Mouse (Mus musculus): Measurements from ENCODE around the gene Ears2. TPM values are rescaled to one million over a fixed set of nuclear protein-coding genes. Genes with fewer than 3 reads are reported as not detected.

Ears2 gene
- polyA plus RNA-seq (2014; fragmentation: Illumina TruSeq; extraction: RNeasy Lipid Tissue Mini Kit (QIAGEN cat#74804); ENCODE audit: low read depth, low replicate concordance), result 1.8 TPM

GRCm38 (mm10) chr7:122066945-122067516 lies at the start of gene Ears2, which contains the start of gene Ubfd1:
Gene Ears2 (minus strand): TSS chr7:122067263.
Gene Ubfd1 (plus strand): TSS chr7:122067175.

GRCm38 (mm10) chr7:122101747-122102244 lies 34.7 kb upstream of the Ears2 start, which contains the start of gene Ndufab1:
Gene Ndufab1 (minus strand): TSS chr7:122101886.

GRCm38 (mm10) chr7:122020667-122021354 lies 46.3 kb downstream of the Ears2 start, which contains the start of gene Gga2:
Gene Gga2 (minus strand): TSS chr7:122021222.

Other genes with a start within 250 kb of the Ears2 start
- gene Scnn1b, start 202.2 kb downstream of the Ears2 start, polyA plus RNA-seq (2014; fragmentation: Illumina TruSeq; extraction: RNeasy Lipid Tissue Mini Kit (QIAGEN cat#74804); ENCODE audit: low read depth, low replicate concordance), result not detected
- 14.1 TPM for gene Cog7, start 85.6 kb downstream of the Ears2 start, polyA plus RNA-seq (2014; fragmentation: Illumina TruSeq; extraction: RNeasy Lipid Tissue Mini Kit (QIAGEN cat#74804); ENCODE audit: low read depth, low replicate concordance)
- gene Gga2, start 46.0 kb downstream of the Ears2 start, polyA plus RNA-seq (2014; fragmentation: Illumina TruSeq; extraction: RNeasy Lipid Tissue Mini Kit (QIAGEN cat#74804); ENCODE audit: low read depth, low replicate concordance), result 1.7 TPM
- gene Ubfd1, start 88 bp downstream of the Ears2 start, polyA plus RNA-seq (2014; fragmentation: Illumina TruSeq; extraction: RNeasy Lipid Tissue Mini Kit (QIAGEN cat#74804); ENCODE audit: low read depth, low replicate concordance), result 17.0 TPM
- gene Ndufab1, start 34.6 kb upstream of the Ears2 start, polyA plus RNA-seq (2014; fragmentation: Illumina TruSeq; extraction: RNeasy Lipid Tissue Mini Kit (QIAGEN cat#74804); ENCODE audit: low read depth, low replicate concordance), result 207 TPM
- gene Palb2, start 65.7 kb upstream of the Ears2 start, polyA plus RNA-seq (2014; fragmentation: Illumina TruSeq; extraction: RNeasy Lipid Tissue Mini Kit (QIAGEN cat#74804); ENCODE audit: low read depth, low replicate concordance), result 11.9 TPM
- gene Dctn5, start 65.8 kb upstream of the Ears2 start, polyA plus RNA-seq (2014; fragmentation: Illumina TruSeq; extraction: RNeasy Lipid Tissue Mini Kit (QIAGEN cat#74804); ENCODE audit: low read depth, low replicate concordance), result 46.5 TPM
- 9.6 TPM for gene Plk1, start 92.2 kb upstream of the Ears2 start, polyA plus RNA-seq (2014; fragmentation: Illumina TruSeq; extraction: RNeasy Lipid Tissue Mini Kit (QIAGEN cat#74804); ENCODE audit: low read depth, low replicate concordance)
- gene Ern2, start 118.9 kb upstream of the Ears2 start, polyA plus RNA-seq (2014; fragmentation: Illumina TruSeq; extraction: RNeasy Lipid Tissue Mini Kit (QIAGEN cat#74804); ENCODE audit: low read depth, low replicate concordance), result not detected
- gene Chp2, start 152.2 kb upstream of the Ears2 start, polyA plus RNA-seq (2014; fragmentation: Illumina TruSeq; extraction: RNeasy Lipid Tissue Mini Kit (QIAGEN cat#74804); ENCODE audit: low read depth, low replicate concordance), result 14.7 TPM
- gene Prkcb, start 221.5 kb upstream of the Ears2 start, polyA plus RNA-seq (2014; fragmentation: Illumina TruSeq; extraction: RNeasy Lipid Tissue Mini Kit (QIAGEN cat#74804); ENCODE audit: low read depth, low replicate concordance), result 7.1 TPM

All from testis, adult 10 weeks (tissue).